Mouse (Mus musculus) C3H10T1/2 (cell line): ENCODE measurements around the gene C1qa. TPM values are rescaled to one million over a fixed set of nuclear protein-coding genes. Genes with fewer than 3 reads are reported as not detected.

Experiments
- polyA plus RNA-seq, 2 experiments: library from polyadenylated mRNA; unstranded; fragments of >200 nt; fragmentation: generic; extraction: Trizol; gene quantifications; one replicate each; pipeline ENCODE4 v1.2.1; 2012; ENCODE audit warnings: missing spikeins in 2 of 2

The C1qa gene
- not detected for polyA plus RNA-seq

DNA sequence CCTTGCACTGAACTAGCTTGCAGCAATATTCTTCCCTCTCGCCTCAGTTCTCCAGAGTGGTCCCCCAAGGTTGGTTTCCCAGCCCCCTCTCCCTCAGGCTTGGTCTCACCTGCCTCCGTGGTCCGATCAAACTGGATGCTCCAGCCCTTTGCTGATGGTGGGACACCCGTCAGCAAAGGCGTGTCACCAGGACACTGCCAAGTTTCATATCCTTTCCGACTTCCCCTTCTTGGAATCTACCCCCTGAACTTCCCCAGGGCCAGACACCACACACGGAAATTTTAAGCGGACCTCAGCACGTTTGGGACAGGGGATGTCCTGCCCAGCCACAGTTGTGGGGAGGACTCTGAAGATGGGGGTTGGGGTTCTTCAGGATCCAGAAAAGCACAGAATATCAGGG is at the start of gene C1qa:
Gene C1qa (minus strand): TSS at position 167 of the 400 bp plus-strand sequence.

DNA sequence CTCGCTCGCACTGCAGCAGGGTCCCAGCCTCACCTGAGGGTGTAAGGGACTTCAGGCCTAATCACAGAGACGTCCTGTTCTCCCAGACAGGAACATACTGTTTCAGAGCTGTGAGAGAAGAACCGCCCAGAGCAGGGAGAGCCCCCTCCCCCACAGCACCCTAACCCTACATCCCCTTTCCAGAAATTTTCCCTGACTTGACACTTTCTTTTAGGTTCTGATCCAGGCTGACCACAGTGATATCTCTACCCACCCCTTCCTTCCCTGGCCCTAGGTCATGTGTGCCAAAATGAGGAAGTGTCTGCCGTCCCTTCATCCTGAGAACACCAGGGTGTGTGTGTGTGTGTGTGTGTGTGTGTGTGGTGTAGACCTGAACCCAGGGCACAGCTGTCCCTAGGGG is 5.8 kb downstream of the C1qa start, which contains the start of gene C1qc:
Gene C1qc (minus strand): TSS at position 255 of the 400 bp plus-strand sequence.

DNA sequence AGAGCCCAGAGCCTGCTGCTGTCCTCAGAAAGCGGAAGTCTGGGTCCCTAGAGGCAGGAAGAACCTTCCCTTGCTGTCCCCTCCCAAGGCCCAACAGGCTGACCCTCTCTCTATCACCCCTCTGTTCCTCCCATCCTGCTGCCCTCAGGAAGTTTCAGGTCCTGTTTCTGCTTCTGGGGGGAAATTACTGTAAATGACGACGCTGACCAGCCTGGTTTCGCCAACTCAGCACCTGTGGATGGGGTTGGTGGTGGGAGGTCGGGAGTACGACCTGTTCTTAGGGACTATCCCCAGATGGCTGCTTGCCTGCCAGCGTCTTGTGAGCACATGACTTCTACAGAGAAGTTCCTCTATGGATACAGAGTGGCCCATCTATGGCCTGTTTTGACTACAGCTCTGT is 12.5 kb downstream of the C1qa start, which contains the start of gene C1qb:
Gene C1qb (minus strand): TSS at position 87 of the 400 bp plus-strand sequence.

Other genes with a start within 250 kb of the C1qa start
- gene Ephb2, start 62.8 kb downstream of the C1qa start, polyA plus RNA-seq, result 10 to 100 TPM in 1 of 2 experiments, 1 to 10 TPM in 1; 6.6 to 19.7 TPM
- not detected for gene C1qb, start 12.6 kb downstream of the C1qa start, polyA plus RNA-seq
- gene C1qc, start 5.7 kb downstream of the C1qa start, polyA plus RNA-seq, result not detected
- gene Epha8, start 58.0 kb upstream of the C1qa start, polyA plus RNA-seq, result under 1 TPM in 1 of 2 experiments, not detected in 1; 0.01 TPM
- gene Zbtb40, start 150.0 kb upstream of the C1qa start, polyA plus RNA-seq, result 1 to 10 TPM; 1.1 to 5.0 TPM